Mouse (Mus musculus) liver, postnatal 0 days (tissue): ENCODE data around the gene 4930412O13Rik. TPM values are rescaled to one million over a fixed set of nuclear protein-coding genes. Genes with fewer than 3 reads are reported as not detected.

Source experiments
- ATAC-seq: fragments of 200-750 bp; cut with Nextera tagmentation; 2 replicates; pipeline ENCODE4 v1.8.0; 2017; ENCODE audit warnings: mild to moderate bottlenecking, moderate library complexity
- DNase-seq: peaks from one replicate; pipeline ENCODE4 v3.0.0-alpha.2; 2016
- H3K27ac ChIP-seq: fragments of 300-500 bp; sonication (generic); 2 replicates; pipeline ENCODE4 v1.5.1; 2014; ENCODE audit warnings: antibody characterized with exemption, moderate library complexity, mild to moderate bottlenecking, low read depth
- H3K27me3 ChIP-seq: fragments of 300-500 bp; sonication (generic); 2 replicates; pipeline ENCODE4 v1.6.1; 2014; ENCODE audit warnings: low read length, control low read depth, mixed read lengths; ENCODE audit not compliant: insufficient read depth
- H3K36me3 ChIP-seq: fragments of 300-500 bp; sonication (generic); replicated peaks from 2 replicates; pipeline ENCODE4 v1.6.1; 2014; ENCODE audit warnings: mild to moderate bottlenecking, control low read depth, low read length, moderate library complexity, mixed read lengths; ENCODE audit not compliant: insufficient read depth
- H3K4me1 ChIP-seq: fragments of 300-500 bp; sonication (generic); 2 replicates; pipeline ENCODE4 v1.6.1; 2014; ENCODE audit warnings: antibody characterized with exemption, mild to moderate bottlenecking, control low read depth; ENCODE audit not compliant: insufficient read depth
- H3K4me2 ChIP-seq: fragments of 300-500 bp; sonication (generic); 2 replicates; pipeline ENCODE4 v1.6.1; 2014; ENCODE audit warnings: low read depth, mild to moderate bottlenecking, low read length, moderate library complexity, mixed read lengths
- H3K4me3 ChIP-seq: fragments of 300-500 bp; sonication (generic); 2 replicates; pipeline ENCODE4 v1.5.1; 2014; ENCODE audit warnings: low read depth, low read length
- H3K9ac ChIP-seq: fragments of 300-500 bp; sonication (generic); replicated peaks from 2 replicates; pipeline ENCODE4 v1.6.1; 2014; ENCODE audit warnings: mild to moderate bottlenecking, moderate library complexity
- H3K9me3 ChIP-seq: fragments of 300-500 bp; sonication (generic); 2 replicates; pipeline ENCODE4 v1.6.1; 2016; ENCODE audit warnings: mild to moderate bottlenecking, control low read depth, low read length, mixed read lengths
- CTCF ChIP-seq: sonication (generic); IDR thresholded peaks from 2 replicates; pipeline ENCODE4 v1.5.1; 2016; ENCODE audit warnings: antibody characterized with exemption, low read depth
- EP300 ChIP-seq: IDR thresholded peaks from 2 replicates; pipeline ENCODE4 v1.6.1; 2016; ENCODE audit warnings: antibody characterized with exemption, low read depth, mild to moderate bottlenecking
- WGBS: fragments of 180-500 bp; shearing (Covaris S2); extraction: QIAGEN DNeasy Blood & Tissue Kit; methylation state at CpG from one replicate; pipeline ENCODE4 v1.1.7; 2014; ENCODE audit not compliant: insufficient replicate concordance; 5-methylcytosine and 5-hydroxymethylcytosine counted together
- polyA plus RNA-seq: library from polyadenylated mRNA; unstranded; fragments of >200 nt; fragmentation: Nextera tagmentation; extraction: Ambion mirVana; gene quantifications from 2 replicates; pipeline ENCODE4 v1.2.1, GENCODE M21; 2015

4930412O13Rik gene
- polyA plus RNA-seq, 1 experiment from 2014 or later, result not detected

DNA sequence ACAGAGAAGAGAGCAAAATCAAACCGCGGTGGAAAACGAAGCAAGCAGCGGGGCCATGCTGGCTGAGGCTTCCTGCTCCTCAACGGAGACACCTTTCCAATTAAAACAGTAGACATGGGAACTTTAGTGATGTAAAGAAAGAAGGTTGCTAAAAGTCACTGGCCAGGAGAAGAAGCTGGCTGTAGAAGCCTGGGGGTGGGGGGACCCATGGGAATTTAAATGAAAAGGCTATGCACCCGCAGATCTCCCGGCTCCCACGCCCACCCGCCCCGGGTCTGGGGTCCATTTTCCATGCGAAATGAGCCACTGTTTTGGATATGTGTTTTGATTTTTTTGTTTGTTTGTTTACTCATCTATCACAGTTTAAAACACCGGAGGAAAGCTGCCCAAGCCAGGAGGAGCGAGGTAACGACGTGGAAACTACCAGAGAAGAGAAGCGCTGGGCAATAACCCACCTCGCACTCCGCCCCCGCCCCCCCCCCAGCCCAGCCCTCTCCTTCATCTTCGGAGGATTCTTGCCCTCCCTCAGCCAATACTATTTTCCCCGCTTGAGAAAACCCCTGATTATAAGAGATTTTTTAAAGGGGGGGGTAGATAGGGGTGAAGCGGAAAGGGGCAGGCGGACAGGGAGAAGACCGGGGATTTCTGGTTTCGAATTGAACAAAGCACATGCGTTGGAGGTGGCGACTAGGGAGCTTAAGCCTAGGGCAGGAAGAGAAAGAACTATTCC lies 2.9 kb downstream of the 4930412O13Rik start:
- peaks cover 28% of the 10 kb centered on the region for H3K4me1 ChIP-seq
- no peaks in the 10 kb centered on the region for H3K9me3 ChIP-seq
- peaks cover 93% of the 10 kb centered on the region for H3K27me3 ChIP-seq
- H3K27ac ChIP-seq, result no peak overlapping the region
- peak overlapping the region; percentile 41 for H3K4me3 ChIP-seq
- peak overlapping the region; percentile 64 for H3K4me2 ChIP-seq
- no peak for ATAC-seq
- no peak overlapping the region for H3K9ac ChIP-seq
- TF ChIP-seq EP300 (no peak), CTCF (no peak)
- no peaks in the 10 kb centered on the region for H3K36me3 ChIP-seq
- WGBS, result 1% methylated on average over 26 of the region's 27 CpGs
- no peak for DNase-seq

DNA sequence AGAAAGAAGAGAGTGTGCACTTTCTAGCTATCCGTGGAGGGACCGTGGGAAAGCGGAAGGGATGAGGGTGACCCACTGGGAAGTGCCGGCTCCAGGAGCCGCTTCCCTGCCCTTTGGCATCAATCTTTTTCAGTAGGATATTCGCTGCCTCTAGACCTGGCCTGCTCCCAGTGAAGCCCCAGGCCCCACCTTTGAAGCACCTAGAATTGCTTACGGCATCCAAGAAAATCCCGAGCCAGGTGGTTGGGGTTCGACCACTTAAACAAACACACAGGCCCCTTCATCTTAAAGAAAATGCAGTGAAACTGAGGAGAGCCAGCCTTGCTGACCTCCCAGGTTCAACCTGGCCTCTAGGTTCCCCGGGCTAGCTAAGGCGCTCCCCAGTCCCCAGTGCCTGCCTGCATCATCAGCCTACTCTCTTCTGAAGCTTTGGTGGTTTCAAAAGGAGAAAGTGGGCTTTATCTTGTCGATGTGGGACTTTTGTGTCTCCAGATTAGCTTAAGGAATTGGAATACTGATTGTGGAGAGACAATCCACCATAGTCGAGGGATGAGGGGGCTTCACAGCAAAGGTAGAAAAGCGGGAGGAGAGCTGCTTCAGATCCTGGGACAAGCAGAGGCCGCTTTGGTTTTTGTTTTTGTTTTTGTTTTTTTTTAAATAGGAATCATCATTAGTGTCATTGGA lies 3.6 kb downstream of the 4930412O13Rik start:
- ATAC-seq (no peak), DNase-seq (no peak)
- peaks cover 95% of the 10 kb centered on the region for H3K27me3 ChIP-seq
- H3K9me3 ChIP-seq, result no peaks in the 10 kb centered on the region
- peak overlapping the region; percentile 30 for H3K4me3 ChIP-seq
- no peak overlapping the region for H3K27ac ChIP-seq
- peak overlapping the region; percentile 64 for H3K4me2 ChIP-seq
- H3K36me3 ChIP-seq, result no peaks in the 10 kb centered on the region
- no peak overlapping the region for H3K9ac ChIP-seq
- TF ChIP-seq CTCF (no peak), EP300 (no peak)
- WGBS, result 17% methylated on average over 15 of the region's 15 CpGs
- peaks cover 33% of the 10 kb centered on the region for H3K4me1 ChIP-seq

DNA sequence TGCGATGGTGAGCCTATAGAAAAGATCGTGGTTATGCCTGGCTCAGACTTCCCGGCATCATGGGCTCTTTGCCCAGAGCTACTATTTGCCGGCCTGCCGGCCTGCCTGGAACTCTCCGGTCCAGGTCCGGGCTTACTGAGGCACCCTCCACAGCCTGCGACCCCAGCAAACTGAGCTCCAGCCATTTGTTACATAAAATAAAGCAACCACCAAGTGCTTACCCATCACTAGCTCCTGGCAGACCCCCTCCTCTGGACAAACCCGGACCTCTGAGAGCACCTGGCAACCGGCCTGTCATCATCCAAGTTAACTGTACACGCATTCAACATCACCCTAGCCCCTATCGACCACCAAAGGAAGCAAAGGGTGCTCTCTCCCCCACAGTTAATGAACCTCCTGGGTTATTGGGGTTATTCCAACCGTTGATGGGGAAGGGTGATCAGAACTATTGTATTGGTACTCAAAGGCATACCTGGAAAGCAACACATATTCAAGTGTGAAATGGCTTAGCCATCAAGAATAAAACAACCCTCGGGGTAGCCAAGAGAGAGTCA lies 4.2 kb downstream of the 4930412O13Rik start:
- no peak for ATAC-seq
- Histone ChIP-seq H3K4me3 (no peak overlapping the region), H3K4me2 (no peak overlapping the region), H3K9me3 (no peaks in the 10 kb centered on the region), H3K27me3 (peaks cover 95% of the 10 kb centered on the region), H3K27ac (no peak overlapping the region), H3K4me1 (peaks cover 34% of the 10 kb centered on the region), H3K9ac (no peak overlapping the region), H3K36me3 (no peaks in the 10 kb centered on the region)
- TF ChIP-seq CTCF (no peak), EP300 (no peak)
- WGBS, result 28% methylated on average over 14 of the region's 14 CpGs
- no peak for DNase-seq

DNA sequence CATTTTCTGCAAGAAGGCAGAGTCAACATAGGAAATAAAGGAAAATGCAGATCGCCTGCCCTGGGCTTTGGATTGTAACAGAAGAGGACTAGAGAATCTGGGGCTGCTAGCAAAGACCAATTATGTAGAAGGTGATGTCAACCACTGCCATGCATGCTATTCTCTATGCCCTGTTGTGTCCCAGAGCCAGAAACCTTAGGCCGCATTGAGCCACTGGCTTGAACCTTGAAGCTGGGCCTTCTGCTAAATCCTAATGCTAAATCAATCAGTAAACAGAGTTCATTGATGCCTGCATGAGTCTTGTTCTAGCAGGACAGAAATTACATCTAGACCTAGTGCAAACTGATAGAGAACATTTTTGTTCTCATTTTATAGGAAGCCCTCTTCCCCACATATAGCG lies 5.0 kb downstream of the 4930412O13Rik start:
- Histone ChIP-seq H3K27ac (no peak overlapping the region), H3K36me3 (no peaks in the 10 kb centered on the region), H3K4me3 (no peak overlapping the region), H3K4me1 (peaks cover 31% of the 10 kb centered on the region), H3K27me3 (peaks cover 95% of the 10 kb centered on the region), H3K4me2 (no peak overlapping the region), H3K9me3 (no peaks in the 10 kb centered on the region), H3K9ac (no peak overlapping the region)
- no peak for TF ChIP-seq CTCF
- TF ChIP-seq EP300, result no peak
- 43% methylated on average over 3 of the region's 3 CpGs for WGBS
- ATAC-seq (no peak), DNase-seq (no peak)

DNA sequence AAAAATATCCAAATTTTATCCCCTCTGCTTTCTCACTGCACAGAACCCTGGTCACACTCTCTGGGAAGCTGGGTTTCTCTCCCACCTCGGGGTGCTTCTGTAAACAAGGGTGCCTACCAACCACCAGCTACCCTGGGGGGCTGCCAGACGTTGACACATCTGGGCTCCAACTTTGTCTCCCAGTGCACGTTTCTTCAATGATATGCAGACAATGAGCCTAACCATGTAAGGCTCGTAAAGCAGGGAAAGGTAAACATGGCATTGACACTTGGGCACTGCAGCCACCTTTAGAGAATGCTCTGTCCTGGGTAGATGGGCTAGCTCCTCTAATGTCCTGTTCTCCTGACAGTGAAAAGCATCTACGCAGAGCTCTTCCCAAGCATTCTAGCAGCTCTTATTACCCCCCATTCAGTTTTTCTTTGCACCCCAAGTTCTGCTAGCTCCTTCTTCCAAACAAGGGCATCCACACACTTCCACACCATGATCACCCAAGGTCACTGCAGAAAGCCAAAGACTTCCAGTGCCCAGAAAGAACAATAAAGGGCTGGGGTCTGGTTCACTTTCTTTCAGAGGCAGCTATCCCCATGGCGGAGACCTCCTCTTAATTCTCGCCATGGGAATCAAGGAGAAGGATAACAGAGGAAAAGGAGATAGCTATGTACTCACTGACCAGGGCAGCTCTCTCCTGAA lies 6.0 kb downstream of the 4930412O13Rik start:
- H3K9ac ChIP-seq, result no peak overlapping the region
- no peak for DNase-seq
- H3K9me3 ChIP-seq, result no peaks in the 10 kb centered on the region
- H3K4me3 ChIP-seq, result no peak overlapping the region
- H3K4me1 ChIP-seq, result peaks cover 24% of the 10 kb centered on the region
- no peak overlapping the region for H3K4me2 ChIP-seq
- H3K27me3 ChIP-seq, result peaks cover 89% of the 10 kb centered on the region
- no peak overlapping the region for H3K27ac ChIP-seq
- no peaks in the 10 kb centered on the region for H3K36me3 ChIP-seq
- TF ChIP-seq CTCF, result no peak
- TF ChIP-seq EP300, result no peak
- WGBS, result 24% methylated on average over 7 of the region's 7 CpGs
- ATAC-seq, result no peak

DNA sequence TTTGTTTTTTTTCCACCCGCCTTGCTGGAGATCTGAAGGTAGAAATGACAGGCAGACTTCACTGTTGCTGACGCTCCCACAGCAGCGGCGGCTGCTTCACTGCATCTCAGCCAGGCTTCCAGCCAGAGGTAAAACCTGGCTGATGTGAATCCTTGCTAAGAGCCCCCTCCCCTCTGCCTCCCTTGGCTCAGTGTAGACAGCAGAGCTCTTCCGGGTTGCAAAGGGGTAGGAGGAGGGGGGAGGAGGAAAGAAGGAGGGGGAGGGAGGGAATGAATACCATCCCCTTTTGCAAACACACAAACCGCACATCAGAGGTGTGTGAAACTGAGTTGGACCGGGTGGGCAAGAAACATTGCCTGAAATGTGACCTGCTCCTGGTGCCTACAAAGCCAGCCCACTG lies 6.6 kb downstream of the 4930412O13Rik start:
- H3K9ac ChIP-seq, result no peak overlapping the region
- H3K9me3 ChIP-seq, result no peaks in the 10 kb centered on the region
- H3K27me3 ChIP-seq, result peaks cover 89% of the 10 kb centered on the region
- no peak overlapping the region for H3K27ac ChIP-seq
- 9% methylated on average over 7 of the region's 7 CpGs for WGBS
- no peak overlapping the region for H3K4me2 ChIP-seq
- no peaks in the 10 kb centered on the region for H3K36me3 ChIP-seq
- TF ChIP-seq EP300 (no peak), CTCF (no peak)
- DNase-seq (no peak), ATAC-seq (no peak)
- H3K4me3 ChIP-seq, result no peak overlapping the region
- H3K4me1 ChIP-seq, result peaks cover 20% of the 10 kb centered on the region
